Mouse (Mus musculus): Measurements from ENCODE around the gene Cntn4. TPM values are rescaled to one million over a fixed set of nuclear protein-coding genes. Genes with fewer than 3 reads are reported as not detected.

The Cntn4 gene
- polyA plus RNA-seq, 2 experiments = 0.02 TPM; not detected in 1

- Histone ChIP-seq H3K9ac (replicated peaks) (no peak overlapping the region), H3K36me3 (replicated peaks; ENCODE audit: control insufficient read depth, insufficient read depth, low read depth) (no peaks in the 10 kb centered on the region), H3K27me3 (ENCODE audit: control insufficient read depth, insufficient read depth, low read length) (no peaks in the 10 kb centered on the region), H3K4me3 (ENCODE audit: insufficient read depth in 1 of 2, low read depth in 2 of 2, low read length in 2 of 2) (no peak overlapping the region), H3K27ac (no peak overlapping the region), H3K9me3 (ENCODE audit: control insufficient read depth, low read length) (no peaks in the 10 kb centered on the region), H3K4me1 (replicated peaks; ENCODE audit: control insufficient read depth in 2 of 2, insufficient read depth in 2 of 2, low read length in 1 of 2) (no peaks in the 10 kb centered on the region), H3K4me2 (ENCODE audit: low read depth) (no peak overlapping the region)
- WGBS (ENCODE audit: insufficient replicate concordance) = 66% methylated on average over 2 of the region's 2 CpGs
- DNase-seq (ENCODE audit: low read depth in 3 of 3, low spot score in 3 of 3) (no peak), ATAC-seq (ENCODE audit: insufficient read depth) (no peak)
- no peak for TF ChIP-seq EP300 (IDR thresholded peaks at IDR 0.05; ENCODE audit: low read depth)
- TF ChIP-seq CTCF (IDR thresholded peaks at IDR 0.05; ENCODE audit: low read depth) = no peak
These were observed 746.0 kb downstream of the Cntn4 start for GRCm38 (mm10) chr6:106423471-106423870.

- H3K9ac ChIP-seq (replicated peaks) = no peak overlapping the region
- H3K4me3 ChIP-seq (ENCODE audit: insufficient read depth in 1 of 2, low read depth in 2 of 2, low read length in 2 of 2) = no peak overlapping the region
- 50% methylated on average over 3 of the region's 3 CpGs for WGBS (ENCODE audit: insufficient replicate concordance)
- no peak for TF ChIP-seq EP300 (IDR thresholded peaks at IDR 0.05; ENCODE audit: low read depth)
- TF ChIP-seq CTCF (IDR thresholded peaks at IDR 0.05; ENCODE audit: low read depth) = no peak
- H3K27me3 ChIP-seq (ENCODE audit: control insufficient read depth, insufficient read depth, low read length) = no peaks in the 10 kb centered on the region
- H3K4me1 ChIP-seq (replicated peaks; ENCODE audit: control insufficient read depth in 2 of 2, insufficient read depth in 2 of 2, low read length in 1 of 2) = no peaks in the 10 kb centered on the region
- no peaks in the 10 kb centered on the region for H3K9me3 ChIP-seq (ENCODE audit: control insufficient read depth, low read length)
- H3K36me3 ChIP-seq (replicated peaks; ENCODE audit: control insufficient read depth, insufficient read depth, low read depth) = no peaks in the 10 kb centered on the region
- DNase-seq (ENCODE audit: low read depth in 3 of 3, low spot score in 3 of 3) (no peak), ATAC-seq (ENCODE audit: insufficient read depth) (no peak)
- no peak overlapping the region for H3K4me2 ChIP-seq (ENCODE audit: low read depth)
- no peak overlapping the region for H3K27ac ChIP-seq
These were observed 749.2 kb downstream of the Cntn4 start for GRCm38 (mm10) chr6:106426615-106427014.

- 56% methylated on average over 3 of the region's 3 CpGs for WGBS (ENCODE audit: insufficient replicate concordance)
These were observed 754.0 kb downstream of the Cntn4 start for GRCm38 (mm10) chr6:106431466-106431865.

GRCm38 (mm10) chr6:106440786-106441185, 763.3 kb downstream of the Cntn4 start:
- TF ChIP-seq EP300 (IDR thresholded peaks at IDR 0.05; ENCODE audit: low read depth) = no peak
- Histone ChIP-seq H3K4me1 (replicated peaks; ENCODE audit: control insufficient read depth in 2 of 2, insufficient read depth in 2 of 2, low read length in 1 of 2) (no peaks in the 10 kb centered on the region), H3K9me3 (ENCODE audit: control insufficient read depth, low read length) (no peaks in the 10 kb centered on the region), H3K4me2 (ENCODE audit: low read depth) (no peak overlapping the region), H3K27ac (no peak overlapping the region), H3K27me3 (ENCODE audit: control insufficient read depth, insufficient read depth, low read length) (no peaks in the 10 kb centered on the region), H3K9ac (replicated peaks) (no peak overlapping the region), H3K36me3 (replicated peaks; ENCODE audit: control insufficient read depth, insufficient read depth, low read depth) (no peaks in the 10 kb centered on the region), H3K4me3 (ENCODE audit: insufficient read depth in 1 of 2, low read depth in 2 of 2, low read length in 2 of 2) (no peak overlapping the region)
- WGBS (ENCODE audit: insufficient replicate concordance) = 31% methylated on average over 1 of the region's 1 CpGs
- ATAC-seq (ENCODE audit: insufficient read depth) (no peak), DNase-seq (ENCODE audit: low read depth in 3 of 3, low spot score in 3 of 3) (no peak)

More at GRCm38 (mm10) chr6:106431466-106431865, 754.0 kb downstream of the Cntn4 start:
- no peaks in the 10 kb centered on the region for H3K27me3 ChIP-seq (ENCODE audit: control insufficient read depth, insufficient read depth, low read length)
- no peaks in the 10 kb centered on the region for H3K4me1 ChIP-seq (replicated peaks; ENCODE audit: control insufficient read depth in 2 of 2, insufficient read depth in 2 of 2, low read length in 1 of 2)
- H3K4me2 ChIP-seq (ENCODE audit: low read depth) = no peak overlapping the region
- no peaks in the 10 kb centered on the region for H3K9me3 ChIP-seq (ENCODE audit: control insufficient read depth, low read length)
- TF ChIP-seq EP300 (IDR thresholded peaks at IDR 0.05; ENCODE audit: low read depth) = no peak
- TF ChIP-seq CTCF (IDR thresholded peaks at IDR 0.05; ENCODE audit: low read depth) = no peak
- DNase-seq (ENCODE audit: low read depth in 3 of 3, low spot score in 3 of 3) (no peak), ATAC-seq (ENCODE audit: insufficient read depth) (no peak)
- no peak overlapping the region for H3K9ac ChIP-seq (replicated peaks)
- no peak overlapping the region for H3K27ac ChIP-seq
- no peak overlapping the region for H3K4me3 ChIP-seq (ENCODE audit: insufficient read depth in 1 of 2, low read depth in 2 of 2, low read length in 2 of 2)
- H3K36me3 ChIP-seq (replicated peaks; ENCODE audit: control insufficient read depth, insufficient read depth, low read depth) = no peaks in the 10 kb centered on the region

- H3K9ac ChIP-seq (replicated peaks) = no peak overlapping the region
- no peaks in the 10 kb centered on the region for H3K36me3 ChIP-seq (replicated peaks; ENCODE audit: control insufficient read depth, insufficient read depth, low read depth)
- H3K9me3 ChIP-seq (ENCODE audit: control insufficient read depth, low read length) = no peaks in the 10 kb centered on the region
- DNase-seq (ENCODE audit: low read depth in 3 of 3, low spot score in 3 of 3) = no peak
- 54% methylated on average over 3 of the region's 3 CpGs for WGBS (ENCODE audit: insufficient replicate concordance)
- H3K27ac ChIP-seq = no peak overlapping the region
- no peaks in the 10 kb centered on the region for H3K27me3 ChIP-seq (ENCODE audit: control insufficient read depth, insufficient read depth, low read length)
- H3K4me3 ChIP-seq (ENCODE audit: insufficient read depth in 1 of 2, low read depth in 2 of 2, low read length in 2 of 2) = no peak overlapping the region
- ATAC-seq (ENCODE audit: insufficient read depth) = no peak
- H3K4me1 ChIP-seq (replicated peaks; ENCODE audit: control insufficient read depth in 2 of 2, insufficient read depth in 2 of 2, low read length in 1 of 2) = no peaks in the 10 kb centered on the region
- no peak for TF ChIP-seq EP300 (IDR thresholded peaks at IDR 0.05; ENCODE audit: low read depth)
- no peak for TF ChIP-seq CTCF (IDR thresholded peaks at IDR 0.05; ENCODE audit: low read depth)
- no peak overlapping the region for H3K4me2 ChIP-seq (ENCODE audit: low read depth)
These were observed 763.8 kb downstream of the Cntn4 start for GRCm38 (mm10) chr6:106441246-106441645.

Measured in liver, embryonic 14.5 days (tissue).